Mouse (Mus musculus): Measurements from ENCODE around the gene Ttll5. TPM values are rescaled to one million over a fixed set of nuclear protein-coding genes. Genes with fewer than 3 reads are reported as not detected.

The Ttll5 gene
- 10 to 100 TPM; 12.8 to 20.7 (median 14.9) TPM for total RNA-seq (2022)

DNA sequence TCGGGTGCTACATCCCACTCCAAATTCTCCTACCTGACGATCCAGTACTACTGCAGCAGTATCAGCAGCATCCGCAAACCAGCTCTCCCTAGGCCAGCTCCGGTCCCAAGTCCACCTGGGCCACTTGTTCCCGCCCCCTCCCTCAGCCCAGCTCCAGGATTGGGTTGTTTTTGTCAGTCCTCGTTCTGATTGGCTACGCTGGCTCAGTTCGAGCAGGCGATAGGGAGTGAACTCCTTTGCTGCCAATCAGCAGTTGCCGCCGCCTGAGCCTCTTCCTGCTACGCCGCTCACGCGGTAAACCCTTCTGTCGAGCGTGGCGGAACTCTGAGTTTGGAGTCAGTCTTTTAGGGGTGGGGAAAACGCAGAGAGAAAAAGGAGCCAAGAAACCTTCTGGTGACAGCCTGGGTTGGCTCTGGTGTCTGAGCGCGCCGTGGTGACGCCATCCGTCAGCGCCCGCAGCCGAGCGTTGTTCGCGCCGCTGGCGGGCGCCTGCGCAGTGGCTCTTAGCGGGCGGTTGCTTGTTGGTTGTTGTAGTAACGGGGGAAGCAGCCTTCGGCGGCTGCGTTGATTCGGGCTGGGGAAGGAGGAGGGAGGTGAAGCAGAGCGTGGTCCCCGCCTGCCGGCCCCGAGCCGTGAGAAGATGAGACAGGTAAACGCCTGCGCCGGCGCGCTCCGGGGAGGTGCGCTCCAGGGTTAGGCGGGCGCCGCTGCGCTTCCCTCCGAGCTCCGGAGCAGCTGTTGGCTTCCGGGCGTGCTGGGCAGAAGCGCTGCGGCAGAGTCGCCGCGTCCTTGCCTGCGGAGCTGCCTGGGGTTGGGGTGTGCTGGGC lies at the start of gene Ttll5, which contains the start of gene Erg28:
Gene Ttll5, plus strand, starts transcription at position 222 of the 827 bp plus-strand sequence.
Gene Erg28, minus strand, starts transcription at position 113 of the 827 bp plus-strand sequence.
- peak; percentile 94 for DNase-seq (ENCODE audit: low spot score)

DNA sequence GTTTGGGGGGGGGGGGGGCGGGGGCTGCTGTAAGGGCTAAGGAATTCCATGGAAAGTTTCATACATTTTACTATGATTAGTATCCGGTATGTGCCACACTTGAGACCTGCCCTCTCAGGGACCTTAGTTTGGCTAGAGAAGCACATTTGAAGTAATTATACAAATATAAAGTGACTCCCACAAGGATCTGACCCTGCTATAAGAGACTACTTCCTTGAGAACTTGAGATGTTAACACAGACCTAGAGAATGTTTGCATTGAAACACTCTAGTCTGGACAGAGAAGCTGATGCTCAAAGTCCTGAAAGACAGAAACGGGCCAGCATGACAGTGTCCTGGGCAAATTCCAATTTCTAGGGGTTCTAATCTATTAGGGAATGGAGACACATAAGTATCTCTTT lies 45.5 kb upstream of the Ttll5 start:
- no peak for DNase-seq (ENCODE audit: low spot score)

DNA sequence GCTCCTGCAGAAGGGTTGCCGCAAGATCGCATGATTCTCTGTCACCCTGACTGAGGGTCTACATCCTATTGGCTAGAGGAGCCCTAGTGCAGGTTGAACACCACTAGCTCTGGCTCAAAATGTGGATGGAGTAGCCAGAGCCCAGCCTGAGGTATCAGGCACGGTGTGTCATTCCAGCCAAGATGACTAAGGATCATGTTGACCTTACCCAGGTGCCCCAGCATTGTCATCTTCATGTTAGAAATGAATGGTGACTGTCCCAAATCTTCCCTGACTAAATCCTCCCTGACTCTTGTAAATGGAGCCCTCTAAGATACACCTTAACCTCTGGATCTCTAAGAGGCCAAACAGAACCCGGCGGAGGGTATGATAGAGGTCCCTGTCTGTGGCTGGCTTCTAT lies 44.8 kb upstream of the Ttll5 start:
- no peak for DNase-seq (ENCODE audit: low spot score)

DNA sequence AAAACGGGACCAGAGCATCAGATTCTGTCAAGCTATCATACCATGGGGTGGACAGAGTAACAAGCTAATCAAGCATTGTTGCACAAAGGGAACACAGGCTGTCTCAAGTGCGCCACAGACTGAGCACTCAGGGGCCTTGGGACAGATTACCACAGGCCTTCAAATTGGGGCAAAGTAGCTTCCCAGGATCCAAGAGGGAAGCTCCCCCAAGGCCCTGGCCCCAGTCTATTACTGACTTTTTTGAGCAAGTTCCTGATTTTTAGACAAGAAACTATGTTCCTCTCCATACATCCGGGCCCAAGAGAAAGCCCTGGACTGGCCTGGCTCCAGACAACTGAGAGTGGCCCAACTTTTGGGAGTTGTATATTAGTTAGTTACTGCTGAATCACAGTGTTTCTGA lies 42.9 kb upstream of the Ttll5 start:
- DNase-seq (ENCODE audit: low spot score) = no peak

DNA sequence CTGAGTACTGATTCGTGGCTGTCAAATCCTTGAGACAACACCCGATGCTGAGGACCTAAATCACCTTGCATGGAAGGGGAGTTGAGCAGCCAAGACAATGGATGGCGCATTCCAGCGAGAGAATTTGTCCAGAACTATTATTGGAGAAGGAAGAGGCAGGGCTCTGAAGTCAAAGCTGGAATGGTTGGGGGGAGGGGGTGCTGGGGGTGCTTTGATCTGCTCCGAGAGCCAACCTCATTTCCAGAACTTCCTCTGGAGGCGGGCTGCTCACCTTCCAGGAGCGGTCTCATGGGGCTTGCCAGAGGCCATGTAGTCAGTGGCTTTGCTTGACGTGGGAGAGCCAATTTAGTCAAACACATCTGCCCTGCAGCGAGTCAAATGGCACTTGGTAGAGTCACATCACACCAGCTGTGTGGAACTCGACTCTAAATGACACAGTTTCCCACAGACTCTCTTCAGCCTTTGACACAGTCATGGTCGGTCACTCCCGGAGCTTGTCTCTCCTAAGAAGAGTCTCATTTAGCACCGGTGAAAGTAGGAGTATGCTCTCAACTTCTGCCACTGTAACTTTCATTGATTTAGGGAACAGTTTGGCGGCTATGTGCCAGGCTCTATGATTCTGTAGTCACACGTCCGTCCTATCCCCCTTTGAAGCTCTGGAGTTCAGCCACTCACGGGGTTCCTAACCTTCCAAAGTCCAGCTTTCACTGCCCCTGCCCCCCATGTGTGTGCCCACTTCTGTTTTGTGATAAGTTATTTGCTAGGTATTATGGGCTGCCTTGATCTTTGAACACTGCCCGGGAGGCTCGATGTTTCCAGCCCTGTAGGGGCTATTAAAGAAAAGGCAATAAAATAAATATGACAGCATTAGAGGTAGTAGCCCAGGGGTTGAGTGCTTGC lies 39.3 kb upstream of the Ttll5 start:
- DNase-seq (ENCODE audit: low spot score) = peak; percentile 48

DNA sequence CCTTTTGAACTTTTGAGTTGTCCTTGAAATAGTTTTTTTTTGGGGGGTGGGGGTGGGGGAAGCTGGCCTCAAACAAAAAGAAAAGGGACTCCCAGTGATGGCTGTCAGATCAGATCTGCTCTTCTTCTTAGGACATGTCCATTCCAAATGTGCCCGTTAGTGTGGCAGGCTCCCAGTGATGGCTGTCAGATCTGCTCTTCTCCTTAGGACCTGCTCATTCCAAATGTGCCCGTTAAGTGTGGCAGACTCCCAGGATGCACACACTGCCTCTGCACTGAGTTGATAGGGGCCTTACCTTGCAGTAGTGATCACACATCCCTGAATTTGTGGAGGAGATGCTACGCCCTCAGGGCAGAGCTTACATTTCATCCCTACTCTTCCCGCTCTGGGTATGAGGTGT lies 32.3 kb upstream of the Ttll5 start:
- no peak for DNase-seq (ENCODE audit: low spot score)

DNA sequence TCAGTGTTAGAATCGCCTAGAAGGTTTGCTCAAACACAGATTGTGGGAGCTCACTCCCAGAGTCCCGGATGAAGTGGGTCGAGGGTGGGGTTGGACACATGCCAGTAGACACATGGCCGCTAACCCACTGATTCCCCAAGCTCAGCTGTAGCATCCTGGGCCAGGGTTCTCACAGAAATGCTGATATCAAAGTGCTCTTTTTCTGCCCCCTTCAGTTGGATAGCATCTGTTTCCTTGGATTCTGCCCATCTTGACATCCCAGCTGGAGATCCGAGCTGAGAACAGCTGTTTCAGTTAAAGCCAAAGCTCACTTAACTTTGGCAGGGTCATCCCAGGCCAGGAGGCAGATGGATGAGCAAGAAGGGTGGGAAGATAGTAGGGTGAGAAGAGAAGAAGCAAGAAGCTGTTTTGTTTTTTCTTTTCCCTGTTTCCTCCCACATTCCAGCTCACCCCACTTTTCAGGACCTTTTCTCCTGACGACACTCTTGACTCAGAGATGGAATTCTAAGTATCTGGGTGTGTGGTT lies 31.6 kb upstream of the Ttll5 start:
- peak; percentile 37 for DNase-seq (ENCODE audit: low spot score)

DNA sequence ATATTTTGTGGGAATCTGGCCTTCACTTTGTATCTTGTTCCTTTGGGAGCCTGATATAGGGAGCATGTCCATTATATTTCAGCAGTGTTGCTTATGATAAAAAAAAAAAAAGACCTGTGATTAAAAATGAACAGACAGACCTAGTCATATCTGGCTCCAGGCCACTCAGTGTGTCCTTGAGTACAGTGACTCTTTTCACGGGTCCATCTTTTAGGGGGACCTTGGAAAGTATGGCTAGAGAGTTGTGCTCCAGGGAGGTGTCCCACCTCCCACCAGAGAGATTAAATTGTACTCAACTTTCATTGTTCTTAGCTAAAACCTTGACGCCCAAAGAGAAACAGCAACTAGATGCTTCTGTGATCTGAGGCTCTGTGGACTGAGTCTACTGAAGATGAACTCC lies 30.4 kb upstream of the Ttll5 start:
- no peak for DNase-seq (ENCODE audit: low spot score)

DNA sequence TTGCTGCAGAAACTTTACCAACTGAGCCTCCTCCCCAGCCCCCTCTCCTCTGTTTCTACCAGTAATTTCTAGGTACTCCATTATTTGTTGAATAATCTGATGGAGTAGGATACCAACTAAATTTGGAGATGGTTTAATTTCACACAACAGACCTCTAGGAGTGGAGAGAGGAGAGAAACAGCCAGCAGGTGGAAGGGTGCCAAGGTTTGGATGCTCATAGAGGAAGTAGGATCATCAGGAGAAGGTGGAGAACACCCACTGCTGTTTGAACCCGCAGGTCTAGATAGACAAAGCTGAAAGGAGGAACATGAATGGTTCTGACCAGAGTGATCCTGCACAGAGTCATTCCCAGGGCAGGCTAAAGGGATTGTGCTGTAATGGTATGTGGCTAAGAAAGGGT lies 28.9 kb upstream of the Ttll5 start:
- no peak for DNase-seq (ENCODE audit: low spot score)

DNA sequence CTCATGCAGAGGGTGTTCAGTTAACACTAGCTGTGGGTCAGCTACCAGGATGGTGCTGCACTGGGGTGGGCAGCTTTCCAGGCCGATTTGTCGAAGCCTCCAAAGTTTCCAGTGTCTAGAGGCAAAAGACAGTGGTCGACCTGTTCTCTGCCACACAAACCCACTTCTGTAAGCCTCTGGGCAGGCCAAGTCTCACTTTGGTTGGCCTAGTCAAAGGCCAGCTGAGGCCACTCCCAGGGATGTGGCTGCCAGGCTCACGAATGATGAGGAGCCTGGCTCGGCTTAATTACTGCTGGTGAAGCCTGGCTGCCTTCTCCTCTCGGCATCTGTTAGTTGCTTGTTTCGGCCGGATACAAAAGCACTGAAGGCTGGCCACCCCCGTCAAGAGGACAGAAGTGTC lies 24.4 kb upstream of the Ttll5 start:
- no peak for DNase-seq (ENCODE audit: low spot score)

DNA sequence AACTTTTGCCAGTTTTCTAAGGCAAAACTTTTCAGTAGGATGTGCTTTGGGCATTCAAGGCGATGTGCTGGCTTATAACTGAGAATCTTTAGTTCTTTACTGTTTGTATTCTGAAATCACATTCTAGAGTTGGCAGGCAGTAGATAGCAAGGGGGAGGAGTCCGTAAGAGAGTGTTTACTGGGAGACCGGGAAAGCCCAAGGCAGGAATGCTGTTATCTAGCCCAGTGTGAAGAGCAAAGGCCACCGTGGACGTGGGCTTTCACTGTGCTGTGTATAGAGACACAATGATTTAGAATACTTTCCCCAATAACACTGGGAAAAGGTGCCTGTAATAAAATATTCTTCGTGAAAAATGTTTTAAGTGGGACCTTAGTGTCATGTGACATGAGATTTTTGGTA lies 14.7 kb upstream of the Ttll5 start:
- no peak for DNase-seq (ENCODE audit: low spot score)

DNA sequence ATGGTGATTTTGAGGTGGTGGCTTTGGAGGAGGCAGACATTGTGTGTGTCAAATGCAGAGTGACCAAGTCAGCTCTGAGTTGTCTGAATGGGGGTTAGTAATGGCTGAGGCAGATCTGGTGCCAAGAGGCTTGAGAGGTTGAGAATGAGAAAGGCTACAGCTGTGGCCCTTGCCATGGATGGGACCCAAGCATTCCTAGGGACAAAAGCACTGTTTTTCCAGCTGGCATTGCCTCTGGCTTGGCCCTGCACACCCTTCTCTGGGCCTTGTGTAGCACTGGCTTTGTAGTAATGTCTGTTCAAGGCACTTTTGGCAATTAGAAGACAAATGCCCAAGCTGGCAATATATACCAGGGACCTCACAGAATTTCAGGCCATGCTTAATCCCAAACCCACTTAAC lies 13.5 kb upstream of the Ttll5 start:
- no peak for DNase-seq (ENCODE audit: low spot score)

DNA sequence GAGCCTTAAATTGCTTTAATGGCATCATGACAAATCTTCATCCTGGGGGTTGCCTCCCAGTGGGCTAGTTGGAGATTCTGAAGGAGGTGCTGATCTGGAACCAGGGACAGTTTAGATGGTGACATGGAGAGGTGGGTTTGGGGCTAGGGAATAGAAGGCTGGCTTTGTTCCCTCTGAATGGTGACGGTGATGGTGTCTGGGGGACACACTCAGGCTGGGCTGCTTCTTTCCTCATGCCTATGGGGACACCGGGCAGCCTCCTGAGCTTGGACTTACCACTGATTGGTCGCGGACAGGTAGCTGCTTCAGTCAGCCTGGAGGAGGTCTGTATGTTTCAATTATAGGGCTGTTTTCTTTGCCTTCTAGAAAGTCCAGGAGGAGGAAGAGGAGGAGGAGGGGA lies 12.8 kb upstream of the Ttll5 start:
- DNase-seq (ENCODE audit: low spot score) = no peak

DNA sequence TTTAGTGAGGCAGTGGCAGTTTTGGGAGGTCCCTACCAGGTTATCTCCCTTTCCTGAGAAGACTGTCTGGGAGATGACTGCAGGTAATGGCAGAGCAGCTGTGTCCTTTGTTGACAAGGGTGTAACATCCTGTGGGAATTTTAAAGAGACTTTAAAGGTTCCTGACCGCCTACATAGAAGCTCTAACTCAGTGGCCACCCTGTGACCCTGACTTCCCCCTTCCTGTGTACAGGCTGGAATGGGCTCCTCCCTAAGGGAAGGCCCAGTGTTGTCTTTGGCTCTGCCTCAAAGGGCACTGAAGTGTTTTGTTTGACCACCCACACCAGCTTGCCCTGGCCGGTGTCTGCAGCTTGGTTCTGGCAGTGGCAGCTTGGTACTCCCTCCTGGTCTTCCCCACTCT lies 10.9 kb upstream of the Ttll5 start:
- peak; percentile 78 for DNase-seq (ENCODE audit: low spot score)

DNA sequence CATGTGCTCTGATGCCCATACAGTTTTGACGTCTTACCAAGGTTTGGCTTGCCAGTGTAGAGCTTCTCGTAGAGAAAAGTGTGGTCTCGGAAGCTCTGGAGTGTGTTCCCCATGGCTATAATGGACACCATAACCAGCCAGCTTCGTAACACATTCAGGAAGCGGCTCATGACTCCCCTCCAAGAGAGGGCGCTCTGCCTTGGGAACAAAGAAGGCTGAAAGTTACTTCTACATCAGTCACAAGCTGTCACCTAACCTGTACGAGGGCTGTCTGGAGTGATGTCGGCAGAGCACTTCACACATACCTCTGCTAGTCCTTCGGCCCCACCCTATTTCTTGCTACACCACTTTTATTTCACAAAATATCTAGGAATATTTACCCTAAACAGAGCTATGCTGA lies 2.4 kb upstream of the Ttll5 start:
- no peak for DNase-seq (ENCODE audit: low spot score)

DNA sequence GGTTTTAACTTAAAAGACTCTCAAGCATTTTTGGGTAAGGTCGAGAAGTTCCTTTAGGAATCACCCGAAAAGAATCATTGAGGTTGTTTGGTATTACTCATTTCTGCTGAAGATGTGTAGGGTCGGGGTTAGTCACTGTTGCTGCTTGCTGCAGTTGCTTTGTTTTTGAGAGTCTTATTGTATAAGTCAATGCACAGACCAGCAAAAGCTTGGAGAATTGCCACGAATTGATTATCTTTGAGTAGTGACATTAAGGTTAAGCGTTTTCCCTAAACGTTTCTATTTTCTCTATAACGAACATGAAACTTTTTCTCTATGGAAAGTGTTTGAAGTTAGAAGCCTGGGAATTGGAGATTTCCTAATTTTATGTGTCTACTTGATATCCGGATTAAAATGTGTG lies 902 bp downstream of the Ttll5 start:
- DNase-seq (ENCODE audit: low spot score) = no peak

DNA sequence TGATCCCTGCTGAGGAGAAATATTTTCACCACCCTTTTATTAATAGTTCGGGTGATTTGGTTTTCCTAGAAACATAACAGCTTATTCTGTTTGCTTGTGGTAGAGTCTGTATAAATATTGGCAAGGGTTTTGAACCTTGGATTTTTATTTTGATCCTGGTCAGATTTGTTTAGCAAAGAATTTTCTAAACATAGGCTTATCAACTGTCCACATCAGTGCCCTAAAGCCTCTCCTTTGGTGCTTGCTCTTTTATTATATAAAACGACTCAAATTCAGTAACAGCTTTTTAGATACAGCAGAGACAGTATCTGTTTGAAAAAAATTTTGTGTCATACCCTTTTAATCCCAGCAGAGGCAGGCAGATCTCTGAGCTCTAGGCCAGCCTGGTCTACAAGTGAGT lies 1.4 kb downstream of the Ttll5 start:
- DNase-seq (ENCODE audit: low spot score) = no peak

DNA sequence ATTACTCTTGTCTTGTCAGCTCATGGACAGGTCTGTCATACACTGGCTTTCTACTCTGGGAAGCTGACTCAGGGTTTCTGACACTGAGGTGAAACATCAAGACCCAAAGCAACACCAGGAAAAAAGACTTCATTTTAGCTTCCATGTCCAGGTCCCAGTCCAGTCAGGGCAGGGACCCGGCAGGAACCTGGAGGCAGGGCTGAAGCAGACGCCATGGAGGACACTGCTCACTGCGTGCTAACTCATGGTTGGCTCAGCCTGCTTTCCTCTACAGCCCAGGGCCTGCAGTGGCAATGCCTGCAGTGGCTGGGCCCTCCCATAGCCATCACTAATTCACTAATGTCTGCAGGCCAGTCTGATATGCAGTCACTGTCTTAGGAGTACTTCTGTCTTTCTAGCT lies 4.4 kb downstream of the Ttll5 start:
- no peak for DNase-seq (ENCODE audit: low spot score)

DNA sequence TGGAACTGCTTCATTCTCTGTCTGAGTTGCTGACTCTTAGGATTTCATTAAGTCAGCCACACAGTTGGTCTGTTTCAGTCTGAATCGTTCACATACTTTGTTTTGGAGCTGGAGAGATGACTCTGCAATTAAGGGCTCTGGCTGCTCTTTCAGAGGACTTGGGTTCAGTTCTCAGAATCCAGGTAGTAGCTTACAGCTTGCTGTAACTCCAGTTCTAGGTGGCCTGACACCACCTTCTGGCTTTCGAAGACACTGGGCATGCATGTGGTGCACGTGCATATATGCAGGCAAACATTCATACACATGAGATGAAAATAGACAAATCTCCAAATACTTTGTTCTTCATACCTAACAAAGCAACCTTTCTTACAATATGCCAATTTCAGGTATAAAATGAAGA lies 5.4 kb downstream of the Ttll5 start:
- DNase-seq (ENCODE audit: low spot score) = no peak

DNA sequence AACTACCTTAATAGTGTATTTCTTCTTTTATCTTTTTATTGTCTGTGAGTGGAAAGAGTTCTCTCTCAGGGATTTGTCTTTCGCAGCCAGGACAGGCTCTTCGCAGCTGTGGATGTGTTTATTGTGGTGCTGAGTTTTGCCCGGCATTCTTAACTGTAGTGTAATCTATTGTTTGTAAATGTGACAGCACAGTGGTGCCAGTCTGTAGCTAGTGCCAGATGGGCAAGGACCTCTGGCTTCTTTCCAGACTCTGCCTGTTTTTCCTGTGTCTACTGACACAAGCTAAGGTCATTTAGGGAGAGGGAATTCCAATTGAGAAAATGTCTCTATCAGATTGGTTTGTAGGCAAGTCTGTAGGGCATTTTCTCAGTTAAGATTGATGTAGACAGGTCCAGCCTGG lies 6.2 kb downstream of the Ttll5 start:
- DNase-seq (ENCODE audit: low spot score) = no peak

DNA sequence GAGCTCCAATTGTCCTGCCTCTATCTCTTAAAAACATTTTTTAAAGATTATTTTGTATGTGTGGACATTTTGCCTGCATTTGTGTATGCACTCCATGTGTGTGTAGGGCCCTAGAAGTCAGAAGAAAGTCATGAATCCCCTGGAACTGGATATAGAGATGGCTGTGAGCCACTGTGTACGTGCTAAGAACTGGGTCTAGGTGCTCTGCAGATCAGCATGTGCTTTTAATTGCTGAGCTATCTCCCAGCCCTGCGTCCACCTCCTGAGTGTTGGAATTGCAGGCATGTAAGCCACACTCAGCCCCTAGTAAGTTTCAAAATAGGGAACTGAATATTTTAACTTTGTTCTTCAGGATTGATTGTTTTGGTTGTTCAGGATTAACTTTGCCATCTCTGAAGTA lies 10.1 kb downstream of the Ttll5 start:
- no peak for DNase-seq (ENCODE audit: low spot score)

DNA sequence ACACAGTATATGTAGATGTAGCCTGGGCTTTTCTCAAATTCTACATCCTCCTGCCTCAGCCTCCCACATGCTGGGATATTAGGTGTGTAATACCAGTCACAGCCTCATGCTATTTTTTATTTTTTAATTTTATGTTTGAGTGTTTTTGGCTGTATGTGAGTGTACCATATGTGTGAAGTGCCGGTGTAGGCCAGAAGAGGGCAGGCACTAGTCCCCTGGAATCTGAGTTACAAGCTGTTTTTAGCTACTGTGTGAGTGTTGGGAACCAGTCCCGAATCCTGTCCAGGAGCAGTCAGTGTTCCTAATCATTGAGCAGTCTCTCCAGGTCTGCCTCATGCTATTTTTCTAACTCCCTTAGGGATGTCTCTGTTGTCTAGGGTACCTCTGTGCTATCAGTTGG lies 13.3 kb downstream of the Ttll5 start:
- DNase-seq (ENCODE audit: low spot score) = no peak
